Mouse (Mus musculus) liver, embryonic 16.5 days (tissue): ENCODE results near the gene Clec16a. TPM values are rescaled to one million over a fixed set of nuclear protein-coding genes. Genes with fewer than 3 reads are reported as not detected.
A peak's percentile ranks its signal among the peaks of the same experiment; 100 is the strongest.

ENCODE experiments used
- ATAC-seq: fragments of 200-750 bp; cut with Nextera tagmentation; 2 replicates; pipeline ENCODE4 v1.8.0; 2017; ENCODE audit warnings: low read depth, mild to moderate bottlenecking, moderate number of reproducible peaks, moderate library complexity
- H3K27ac ChIP-seq: fragments of 300-500 bp; sonication (generic); 2 replicates; pipeline ENCODE4 v1.5.1; 2014; ENCODE audit warnings: mild to moderate bottlenecking, low read length
- H3K27me3 ChIP-seq: fragments of 300-500 bp; sonication (generic); 2 replicates; pipeline ENCODE4 v1.6.1; 2014; ENCODE audit warnings: low read depth, low read length, mixed read lengths; ENCODE audit not compliant: control insufficient read depth, insufficient read depth
- H3K36me3 ChIP-seq: fragments of 300-500 bp; sonication (generic); 2 replicates; pipeline ENCODE4 v1.6.1; 2014; ENCODE audit warnings: mild to moderate bottlenecking; ENCODE audit not compliant: control insufficient read depth, insufficient read depth
- H3K4me1 ChIP-seq: fragments of 300-500 bp; sonication (generic); 2 replicates; pipeline ENCODE4 v1.6.1; 2014; ENCODE audit warnings: low read depth, low read length, mixed read lengths; ENCODE audit not compliant: control insufficient read depth
- H3K4me2 ChIP-seq: fragments of 300-500 bp; sonication (generic); 2 replicates; pipeline ENCODE4 v1.6.1; 2014; ENCODE audit warnings: low read depth, low read length, mixed read lengths
- H3K4me3 ChIP-seq: fragments of 300-500 bp; sonication (generic); 2 replicates; pipeline ENCODE4 v1.5.1; 2014; ENCODE audit warnings: low read depth, mild to moderate bottlenecking, low read length
- H3K9ac ChIP-seq: fragments of 300-500 bp; sonication (generic); 2 replicates; pipeline ENCODE4 v1.6.1; 2014; ENCODE audit warnings: low read depth, low read length
- H3K9me3 ChIP-seq: fragments of 300-500 bp; sonication (generic); replicated peaks from 2 replicates; pipeline ENCODE4 v1.6.1; 2016; ENCODE audit warnings: low read length; ENCODE audit not compliant: control insufficient read depth
- WGBS: fragments of 180-500 bp; shearing (Covaris S2); extraction: QIAGEN DNeasy Blood & Tissue Kit; methylation state at CpG from one replicate; pipeline ENCODE4 v1.1.7; 2014; ENCODE audit not compliant: insufficient replicate concordance; 5-methylcytosine and 5-hydroxymethylcytosine counted together
- polyA plus RNA-seq: library from polyadenylated mRNA; unstranded; fragments of >200 nt; fragmentation: Nextera tagmentation; extraction: Ambion mirVana; gene quantifications from 2 replicates; pipeline ENCODE4 v1.2.1, GENCODE M21; 2015

Clec16a gene
- polyA plus RNA-seq, 1 experiment from 2014 or later = 11.1 TPM

- no peaks in the 10 kb centered on the region for H3K9me3 ChIP-seq
- no peak overlapping the region for H3K27ac ChIP-seq
- no peaks in the 10 kb centered on the region for H3K36me3 ChIP-seq
- no peak overlapping the region for H3K4me2 ChIP-seq
- no peaks in the 10 kb centered on the region for H3K4me1 ChIP-seq
- 68% methylated on average over 12 of the region's 12 CpGs for WGBS
- ATAC-seq = no peak
- H3K4me3 ChIP-seq = no peak overlapping the region
- no peaks in the 10 kb centered on the region for H3K27me3 ChIP-seq
- no peak overlapping the region for H3K9ac ChIP-seq
Measured at GRCm38 (mm10) chr16:10511134-10511520, 34.0 kb upstream of the Clec16a start.

GRCm38 (mm10) chr16:10515953-10516572 lies 29.1 kb upstream of the Clec16a start:
- Histone ChIP-seq H3K4me1 (no peaks in the 10 kb centered on the region), H3K4me3 (no peak overlapping the region), H3K9me3 (no peaks in the 10 kb centered on the region), H3K27me3 (no peaks in the 10 kb centered on the region), H3K27ac (no peak overlapping the region), H3K36me3 (no peaks in the 10 kb centered on the region), H3K4me2 (no peak overlapping the region), H3K9ac (no peak overlapping the region)
- ATAC-seq = no peak
- 60% methylated on average over 12 of the region's 12 CpGs for WGBS

GRCm38 (mm10) chr16:10518030-10518429 lies 27.1 kb upstream of the Clec16a start:
- Histone ChIP-seq H3K36me3 (no peaks in the 10 kb centered on the region), H3K27ac (no peak overlapping the region), H3K4me2 (no peak overlapping the region), H3K9me3 (no peaks in the 10 kb centered on the region), H3K4me3 (no peak overlapping the region), H3K4me1 (no peaks in the 10 kb centered on the region), H3K27me3 (no peaks in the 10 kb centered on the region), H3K9ac (no peak overlapping the region)
- no peak for ATAC-seq
- WGBS = 41% methylated on average over 5 of the region's 5 CpGs

- Histone ChIP-seq H3K9ac (no peak overlapping the region), H3K27ac (no peak overlapping the region), H3K27me3 (no peaks in the 10 kb centered on the region), H3K4me1 (no peaks in the 10 kb centered on the region; the same call in 1 of the 2 replicates), H3K36me3 (no peaks in the 10 kb centered on the region), H3K9me3 (no peaks in the 10 kb centered on the region), H3K4me2 (no peak overlapping the region), H3K4me3 (no peak overlapping the region)
- ATAC-seq = no peak; the same call in 1 of the 2 replicates
- 33% methylated on average over 2 of the region's 2 CpGs for WGBS
Measured at GRCm38 (mm10) chr16:10520908-10521614, 24.1 kb upstream of the Clec16a start.

GRCm38 (mm10) chr16:10522811-10523210 lies 22.3 kb upstream of the Clec16a start:
- Histone ChIP-seq H3K4me2 (no peak overlapping the region), H3K27me3 (no peaks in the 10 kb centered on the region), H3K27ac (no peak overlapping the region), H3K4me3 (no peak overlapping the region), H3K9ac (no peak overlapping the region), H3K36me3 (no peaks in the 10 kb centered on the region), H3K9me3 (no peaks in the 10 kb centered on the region), H3K4me1 (no peaks in the 10 kb centered on the region; the same call in 1 of the 2 replicates)
- WGBS = 58% methylated on average over 1 of the region's 1 CpGs
- ATAC-seq = no peak

GRCm38 (mm10) chr16:10523650-10524049 lies 21.5 kb upstream of the Clec16a start:
- no peak for ATAC-seq
- Histone ChIP-seq H3K9ac (no peak overlapping the region), H3K4me1 (no peaks in the 10 kb centered on the region; the same call in 1 of the 2 replicates), H3K27me3 (no peaks in the 10 kb centered on the region), H3K9me3 (no peaks in the 10 kb centered on the region), H3K36me3 (no peaks in the 10 kb centered on the region), H3K4me2 (no peak overlapping the region), H3K27ac (no peak overlapping the region), H3K4me3 (no peak overlapping the region)
- 78% methylated on average over 8 of the region's 8 CpGs for WGBS

- no peak for ATAC-seq
- no peak overlapping the region for H3K9ac ChIP-seq
Measured at GRCm38 (mm10) chr16:10524866-10525609, 20.1 kb upstream of the Clec16a start.

GRCm38 (mm10) chr16:10525610-10525980 lies 19.5 kb upstream of the Clec16a start:
- no peaks in the 10 kb centered on the region for H3K9me3 ChIP-seq
- H3K4me3 ChIP-seq = no peak overlapping the region
- no peaks in the 10 kb centered on the region for H3K27me3 ChIP-seq
- WGBS = 32% methylated on average over 2 of the region's 2 CpGs
- H3K4me2 ChIP-seq = no peak overlapping the region
- H3K4me1 ChIP-seq = no peaks in the 10 kb centered on the region; the same call in 1 of the 2 replicates
- H3K36me3 ChIP-seq = no peaks in the 10 kb centered on the region
- peak; percentile 66 for ATAC-seq
- no peak overlapping the region for H3K27ac ChIP-seq
- H3K9ac ChIP-seq = no peak overlapping the region

More at GRCm38 (mm10) chr16:10524866-10525609, 20.1 kb upstream of the Clec16a start:
- Histone ChIP-seq H3K27ac (no peak overlapping the region), H3K4me1 (no peaks in the 10 kb centered on the region; the same call in 1 of the 2 replicates), H3K36me3 (no peaks in the 10 kb centered on the region), H3K4me3 (no peak overlapping the region), H3K27me3 (no peaks in the 10 kb centered on the region), H3K9me3 (no peaks in the 10 kb centered on the region), H3K4me2 (no peak overlapping the region)
- WGBS = 27% methylated on average over 4 of the region's 4 CpGs
